Mouse (Mus musculus) hindbrain, embryonic 11.5 days (tissue): ENCODE results near the gene Snd1. TPM values are rescaled to one million over a fixed set of nuclear protein-coding genes. Genes with fewer than 3 reads are reported as not detected.

Experiments used
- ATAC-seq: fragments of 200-750 bp; cut with Nextera tagmentation; 2 replicates; pipeline ENCODE4 v1.8.0; 2017; ENCODE audit warnings: mild to moderate bottlenecking, moderate TSS enrichment, moderate library complexity; ENCODE audit not compliant: low FRiP score
- DNase-seq: peaks from one replicate; pipeline ENCODE4 v3.0.0-alpha.2; 2015; ENCODE audit warnings: low spot score
- H3K27ac ChIP-seq: fragments of 300-500 bp; sonication (generic); 2 replicates; pipeline ENCODE4 v1.5.1; 2014; ENCODE audit warnings: mild to moderate bottlenecking, low read depth, low read length
- H3K27me3 ChIP-seq: fragments of 300-500 bp; sonication (generic); 2 replicates; pipeline ENCODE4 v1.6.1; 2014; ENCODE audit warnings: mild to moderate bottlenecking, low read length, moderate library complexity, mixed read lengths; ENCODE audit not compliant: control insufficient read depth, insufficient read depth
- H3K36me3 ChIP-seq: fragments of 300-500 bp; sonication (generic); 2 replicates; pipeline ENCODE4 v1.6.1; 2014; ENCODE audit warnings: mild to moderate bottlenecking, low read length, moderate library complexity, mixed read lengths; ENCODE audit not compliant: control insufficient read depth, insufficient read depth
- H3K4me1 ChIP-seq: fragments of 300-500 bp; sonication (generic); replicated peaks from 2 replicates; pipeline ENCODE4 v1.6.1; 2014; ENCODE audit warnings: low read length, mixed read lengths; ENCODE audit not compliant: control insufficient read depth, insufficient read depth
- H3K4me2 ChIP-seq: fragments of 300-500 bp; sonication (generic); replicated peaks from 2 replicates; pipeline ENCODE4 v1.6.1; 2014; ENCODE audit warnings: mild to moderate bottlenecking, low read depth, low read length
- H3K4me3 ChIP-seq: fragments of 300-500 bp; sonication (generic); 2 replicates; pipeline ENCODE4 v1.5.1; 2014; ENCODE audit warnings: low read depth, low read length
- H3K9ac ChIP-seq: fragments of 300-500 bp; sonication (generic); 2 replicates; pipeline ENCODE4 v1.6.1; 2014; ENCODE audit warnings: low read depth, low read length
- H3K9me3 ChIP-seq: fragments of 300-500 bp; sonication (generic); 2 replicates; pipeline ENCODE4 v1.6.1; 2016; ENCODE audit warnings: low read length; ENCODE audit not compliant: control insufficient read depth
- WGBS: fragments of 180-500 bp; shearing (Covaris S2); extraction: QIAGEN DNeasy Blood & Tissue Kit; methylation state at CpG from one replicate; pipeline ENCODE4 v1.1.7; 2014; 5-methylcytosine and 5-hydroxymethylcytosine counted together
- polyA plus RNA-seq: library from polyadenylated mRNA; unstranded; fragments of >200 nt; fragmentation: Nextera tagmentation; extraction: Ambion mirVana; gene quantifications from 2 replicates; pipeline ENCODE4 v1.2.1, GENCODE M21; 2014

The Snd1 gene
- polyA plus RNA-seq, 1 experiment from 2014 or later: 86.2 TPM

DNA sequence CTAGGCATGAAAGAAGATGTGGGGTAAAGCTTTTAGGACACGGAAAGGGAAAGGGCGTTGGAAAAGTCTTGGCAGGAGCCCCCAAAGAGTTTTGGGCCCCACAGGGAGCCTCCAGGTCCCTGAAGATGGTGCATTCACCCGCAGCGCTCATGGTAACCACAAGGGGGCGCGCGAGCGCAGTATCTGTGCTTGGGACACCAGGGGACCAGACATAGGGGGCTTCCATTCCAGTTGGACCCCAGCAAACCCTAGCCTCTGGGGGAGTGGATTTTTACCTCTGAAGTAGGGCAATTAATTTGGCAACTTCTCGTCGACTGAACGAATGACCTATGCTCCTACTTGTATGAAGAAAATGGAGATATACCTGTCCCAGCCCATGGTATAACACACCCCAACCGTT lies 474.3 kb downstream of the Snd1 start:
- Histone ChIP-seq H3K4me2 (no peak overlapping the region), H3K27me3 (no peaks in the 10 kb centered on the region; the same call in 1 of the 2 replicates), H3K9ac (no peak overlapping the region), H3K4me1 (no peaks in the 10 kb centered on the region; the same call in 1 of the 2 replicates), H3K27ac (no peak overlapping the region), H3K4me3 (no peak overlapping the region), H3K9me3 (no peaks in the 10 kb centered on the region), H3K36me3 (no peaks in the 10 kb centered on the region)
- 20% methylated on average over 12 of the region's 12 CpGs for WGBS
- DNase-seq (peak; percentile 87), ATAC-seq (0 out of 2 replicates have a peak, but pooled peaks have one; percentile 51)

- Histone ChIP-seq H3K4me3 (no peak overlapping the region), H3K4me1 (no peaks in the 10 kb centered on the region), H3K36me3 (no peaks in the 10 kb centered on the region), H3K27ac (no peak overlapping the region), H3K9ac (no peak overlapping the region), H3K4me2 (no peak overlapping the region), H3K9me3 (no peaks in the 10 kb centered on the region), H3K27me3 (no peaks in the 10 kb centered on the region)
- ATAC-seq: no peak
- 19% methylated on average over 11 of the region's 11 CpGs for WGBS
- DNase-seq: peak; percentile 75
Measured at GRCm38 (mm10) chr6:28955581-28955980, 480.6 kb downstream of the Snd1 start.

DNA sequence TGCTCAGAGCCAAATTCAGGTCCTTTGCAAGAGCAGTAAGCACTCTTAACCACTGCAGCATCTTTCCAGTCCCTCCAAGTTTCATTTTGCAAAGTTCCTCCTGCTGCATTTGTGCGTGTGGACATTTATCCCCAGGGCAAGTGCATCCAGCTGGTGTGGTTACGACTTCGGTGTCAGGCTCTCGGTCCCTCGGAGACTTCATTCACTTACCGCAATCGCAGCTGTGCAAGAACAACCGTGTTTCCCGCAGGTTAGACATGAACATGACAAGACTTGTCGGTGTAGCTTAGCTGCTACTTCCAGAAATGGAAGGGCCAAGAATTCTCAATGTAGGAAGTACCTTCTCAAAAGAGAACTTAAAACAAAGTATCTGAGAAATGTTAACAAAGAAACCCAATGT lies 482.5 kb downstream of the Snd1 start:
- H3K4me1 ChIP-seq: no peaks in the 10 kb centered on the region
- H3K27ac ChIP-seq: no peak overlapping the region
- H3K36me3 ChIP-seq: no peaks in the 10 kb centered on the region
- no peaks in the 10 kb centered on the region for H3K9me3 ChIP-seq
- no peak overlapping the region for H3K4me2 ChIP-seq
- H3K4me3 ChIP-seq: no peak overlapping the region
- H3K9ac ChIP-seq: no peak overlapping the region
- no peaks in the 10 kb centered on the region for H3K27me3 ChIP-seq
- DNase-seq: no peak
- no peak for ATAC-seq
- WGBS: 81% methylated on average over 10 of the region's 10 CpGs

- no peak overlapping the region for H3K27ac ChIP-seq
- H3K9ac ChIP-seq: no peak overlapping the region
- DNase-seq: no peak
- no peaks in the 10 kb centered on the region for H3K4me1 ChIP-seq
- H3K36me3 ChIP-seq: no peaks in the 10 kb centered on the region
- H3K4me3 ChIP-seq: no peak overlapping the region
- ATAC-seq: no peak
- no peaks in the 10 kb centered on the region for H3K27me3 ChIP-seq
- H3K9me3 ChIP-seq: no peaks in the 10 kb centered on the region
- 46% methylated on average over 5 of the region's 5 CpGs for WGBS
- H3K4me2 ChIP-seq: no peak overlapping the region
Measured at GRCm38 (mm10) chr6:28963178-28963577, 488.2 kb downstream of the Snd1 start.

GRCm38 (mm10) chr6:28965264-28965663 lies 490.3 kb downstream of the Snd1 start:
- Histone ChIP-seq H3K4me1 (no peaks in the 10 kb centered on the region), H3K36me3 (no peaks in the 10 kb centered on the region), H3K9me3 (no peaks in the 10 kb centered on the region), H3K4me2 (no peak overlapping the region), H3K9ac (no peak overlapping the region), H3K27me3 (no peaks in the 10 kb centered on the region), H3K27ac (no peak overlapping the region), H3K4me3 (no peak overlapping the region)
- DNase-seq (no peak), ATAC-seq (no peak)
- WGBS: 76% methylated on average over 8 of the region's 8 CpGs

GRCm38 (mm10) chr6:28969615-28970014 lies 494.7 kb downstream of the Snd1 start:
- Histone ChIP-seq H3K27me3 (no peaks in the 10 kb centered on the region), H3K9ac (no peak overlapping the region), H3K4me1 (no peaks in the 10 kb centered on the region), H3K9me3 (no peaks in the 10 kb centered on the region), H3K4me3 (no peak overlapping the region), H3K36me3 (no peaks in the 10 kb centered on the region), H3K4me2 (no peak overlapping the region), H3K27ac (no peak overlapping the region)
- DNase-seq: no peak
- 75% methylated on average over 5 of the region's 5 CpGs for WGBS
- no peak for ATAC-seq

DNA sequence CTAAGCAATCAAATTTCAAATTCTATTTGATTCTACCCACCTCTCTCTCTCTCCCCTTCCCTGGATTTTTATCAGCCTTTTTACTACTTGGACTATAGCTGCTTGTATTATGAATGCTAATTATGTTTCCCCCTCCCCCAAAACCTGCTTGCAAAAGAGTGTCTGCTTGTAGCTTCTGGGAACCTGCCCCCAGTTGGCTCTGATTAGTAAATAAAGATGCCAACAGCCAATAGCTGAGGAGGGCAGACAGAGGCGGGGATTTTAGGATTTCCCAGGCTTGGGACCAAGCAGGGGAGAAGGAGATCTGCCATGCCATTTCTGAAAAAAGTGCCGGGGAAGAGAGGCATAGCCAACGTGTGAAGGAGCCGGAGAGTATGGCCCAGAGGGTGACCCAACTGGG lies 495.8 kb downstream of the Snd1 start:
- WGBS: 59% methylated on average over 4 of the region's 4 CpGs
- no peaks in the 10 kb centered on the region for H3K4me1 ChIP-seq
- no peak overlapping the region for H3K9ac ChIP-seq
- no peak overlapping the region for H3K4me3 ChIP-seq
- no peaks in the 10 kb centered on the region for H3K36me3 ChIP-seq
- ATAC-seq: no peak
- H3K27me3 ChIP-seq: no peaks in the 10 kb centered on the region
- no peak for DNase-seq
- no peaks in the 10 kb centered on the region for H3K9me3 ChIP-seq
- H3K27ac ChIP-seq: no peak overlapping the region
- H3K4me2 ChIP-seq: no peak overlapping the region

DNA sequence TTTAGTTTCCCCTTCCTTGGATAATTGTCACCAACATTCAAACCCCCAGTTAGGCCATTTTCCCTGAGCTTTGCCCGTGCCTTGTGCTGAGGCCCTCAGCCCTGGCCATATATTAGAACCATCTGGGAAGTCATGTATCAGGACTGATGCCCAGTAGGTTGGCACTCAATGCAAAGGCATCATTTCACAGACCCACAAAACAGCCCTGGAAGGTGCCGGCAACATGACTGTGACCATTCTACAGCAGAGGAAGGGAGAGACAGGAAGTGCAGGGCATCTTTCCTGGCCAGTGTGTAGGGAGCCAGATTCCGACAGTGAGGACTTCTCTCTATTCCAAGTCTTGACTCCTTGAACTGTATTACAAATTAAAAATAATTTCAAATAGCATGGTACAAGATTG lies 499.6 kb downstream of the Snd1 start:
- Histone ChIP-seq H3K4me2 (no peak overlapping the region), H3K27me3 (0 out of 2 replicates have a peak, but pooled peaks cover 3% of the 10 kb centered on the region), H3K9ac (no peak overlapping the region), H3K27ac (no peak overlapping the region), H3K4me1 (no peaks in the 10 kb centered on the region), H3K9me3 (no peaks in the 10 kb centered on the region), H3K4me3 (no peak overlapping the region), H3K36me3 (no peaks in the 10 kb centered on the region)
- WGBS: 88% methylated on average over 3 of the region's 3 CpGs
- DNase-seq (no peak), ATAC-seq (no peak)

DNA sequence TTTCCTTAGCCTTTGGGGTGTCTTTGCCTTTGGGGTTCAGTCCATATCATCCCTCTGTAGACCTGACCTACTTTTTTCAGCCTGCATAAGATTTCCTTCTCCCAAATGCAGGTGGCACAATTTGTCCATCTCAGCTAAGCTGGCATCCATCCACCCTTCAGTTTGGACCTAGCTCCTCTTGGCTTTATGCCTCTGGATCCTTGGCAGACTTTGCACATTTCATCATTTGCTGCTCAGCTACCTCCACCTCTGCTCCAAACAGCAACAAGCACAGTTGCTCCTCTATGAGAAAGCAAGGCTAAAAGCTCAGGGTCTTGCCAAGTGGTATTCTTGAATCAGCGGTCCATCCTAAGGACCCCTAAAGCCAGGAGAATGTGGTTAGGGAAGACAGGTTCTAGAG lies 500.2 kb downstream of the Snd1 start:
- H3K27ac ChIP-seq: no peak overlapping the region
- H3K4me2 ChIP-seq: no peak overlapping the region
- H3K4me3 ChIP-seq: no peak overlapping the region
- no peak for DNase-seq
- ATAC-seq: no peak
- 100% methylated on average over 1 of the region's 1 CpGs for WGBS
- H3K9me3 ChIP-seq: no peaks in the 10 kb centered on the region
- H3K27me3 ChIP-seq: peaks cover 4% of the 10 kb centered on the region; the same call in 1 of the 2 replicates
- no peaks in the 10 kb centered on the region for H3K36me3 ChIP-seq
- no peak overlapping the region for H3K9ac ChIP-seq
- H3K4me1 ChIP-seq: no peaks in the 10 kb centered on the region
